Mouse (Mus musculus): ENCODE results near the gene Cflar.
"Not testable (repeated sequence)": the region's sequence is repeated elsewhere in the genome, so short reads cannot be mapped to it uniquely, and the experiment has no call there.

The Cflar gene

GRCm38 (mm10) chr1:58711365-58712016 is at the start of gene Cflar:
Gene Cflar (plus strand): TSS chr1:58711508.
- peak in 1 of 2 experiments; percentile 23 for DNase-seq (ENCODE audit: low spot score in 2 of 2)

GRCm38 (mm10) chr1:58662671-58663070 is 48.6 kb upstream of the Cflar start:
- not testable (repeated sequence) for DNase-seq (ENCODE audit: low spot score in 2 of 2)

- not testable (repeated sequence) for DNase-seq (ENCODE audit: low spot score in 2 of 2)
Observed at GRCm38 (mm10) chr1:58663365-58663764, 47.9 kb upstream of the Cflar start.

- DNase-seq (ENCODE audit: low spot score in 2 of 2) = no peak
Observed at GRCm38 (mm10) chr1:58668191-58668590, 43.1 kb upstream of the Cflar start.

- DNase-seq (ENCODE audit: low spot score in 2 of 2) = not testable (repeated sequence)
Observed at GRCm38 (mm10) chr1:58669635-58670034, 41.7 kb upstream of the Cflar start.

GRCm38 (mm10) chr1:58672116-58672515 is 39.2 kb upstream of the Cflar start:
- DNase-seq (ENCODE audit: low spot score in 2 of 2) = no peak

- DNase-seq (ENCODE audit: low spot score in 2 of 2) = no peak
Observed at GRCm38 (mm10) chr1:58675011-58675410, 36.3 kb upstream of the Cflar start.

- DNase-seq (ENCODE audit: low spot score in 2 of 2) = no peak
Observed at GRCm38 (mm10) chr1:58677575-58677974, 33.7 kb upstream of the Cflar start.

- DNase-seq (ENCODE audit: low spot score in 2 of 2) = not testable (repeated sequence)
Observed at GRCm38 (mm10) chr1:58678412-58678811, 32.9 kb upstream of the Cflar start.

- no peak for DNase-seq (ENCODE audit: low spot score in 2 of 2)
Observed at GRCm38 (mm10) chr1:58689426-58689825, 21.9 kb upstream of the Cflar start.

GRCm38 (mm10) chr1:58690006-58690744 is 21.1 kb upstream of the Cflar start:
- DNase-seq (ENCODE audit: low spot score in 2 of 2) = no peak

GRCm38 (mm10) chr1:58690834-58691488 is 20.3 kb upstream of the Cflar start:
- DNase-seq (ENCODE audit: low spot score in 2 of 2) = not testable (repeated sequence)

GRCm38 (mm10) chr1:58691718-58692117 is 19.6 kb upstream of the Cflar start:
- DNase-seq (ENCODE audit: low spot score in 2 of 2) = not testable (repeated sequence)

GRCm38 (mm10) chr1:58693696-58694095 is 17.6 kb upstream of the Cflar start:
- DNase-seq (ENCODE audit: low spot score in 2 of 2) = no peak

- not testable (repeated sequence) for DNase-seq (ENCODE audit: low spot score in 2 of 2)
Observed at GRCm38 (mm10) chr1:58695810-58696209, 15.5 kb upstream of the Cflar start, which contains the start of gene Als2cr12. Gene Als2cr12 (minus strand): TSS chr1:58695989.

- not testable (repeated sequence) for DNase-seq (ENCODE audit: low spot score in 2 of 2)
Observed at GRCm38 (mm10) chr1:58697607-58698006, 13.7 kb upstream of the Cflar start.

GRCm38 (mm10) chr1:58698781-58699180 is 12.5 kb upstream of the Cflar start:
- no peak for DNase-seq (ENCODE audit: low spot score in 2 of 2)

- DNase-seq (ENCODE audit: low spot score in 2 of 2) = no peak
Observed at GRCm38 (mm10) chr1:58699988-58700387, 11.3 kb upstream of the Cflar start.

- not testable (repeated sequence) for DNase-seq (ENCODE audit: low spot score in 2 of 2)
Observed at GRCm38 (mm10) chr1:58700580-58701162, 10.6 kb upstream of the Cflar start.

- DNase-seq (ENCODE audit: low spot score in 2 of 2) = not testable (repeated sequence)
Observed at GRCm38 (mm10) chr1:58710043-58710442, 1.3 kb upstream of the Cflar start.

- DNase-seq (ENCODE audit: low spot score in 2 of 2) = no peak
Observed at GRCm38 (mm10) chr1:58710711-58711364, 470 bp upstream of the Cflar start.
